Mouse (Mus musculus): ENCODE data around the gene Nudt8. TPM values are rescaled to one million over a fixed set of nuclear protein-coding genes. Genes with fewer than 3 reads are reported as not detected.
"Not testable (repeated sequence)": the region's sequence is repeated elsewhere in the genome, so short reads cannot be mapped to it uniquely, and the experiment has no call there.

Gene Nudt8
- polyA plus RNA-seq (2015; fragmentation: Nextera tagmentation; extraction: Ambion mirVana): 32.2 and 33.6 TPM in 2 replicates

GRCm38 (mm10) chr19:4000119-4000900, at the start of gene Nudt8, which contains the start of gene Gm49405:
Nudt8 (plus strand) TSS chr19:4000580.
Gm49405 (plus strand) TSS chr19:4000626.
- WGBS: under 1% methylated on average over 64 of the region's 64 CpGs
- Histone ChIP-seq H3K27me3 (replicated peaks) (no peaks in the 10 kb centered on the region), H3K4me1 (peaks cover 19% of the 10 kb centered on the region), H3K36me3 (no peaks in the 10 kb centered on the region), H3K4me3 (replicated peaks) (peak within 1 kb of the TSS; percentile 82), H3K9ac (peak within 1 kb of the TSS; percentile 73), H3K4me2 (peak within 1 kb of the TSS; percentile 84), H3K27ac (peak within 1 kb of the TSS; percentile 99), H3K9me3 (no peaks in the 10 kb centered on the region)
- ATAC-seq (ENCODE audit: insufficient read depth, low FRiP score, low read depth): peak; percentile 91

GRCm38 (mm10) chr19:3951461-3951860, 48.9 kb upstream of the Nudt8 start:
- Histone ChIP-seq H3K4me3 (replicated peaks) (no peak overlapping the region), H3K27ac (no peak overlapping the region), H3K36me3 (no peaks in the 10 kb centered on the region), H3K9ac (no peak overlapping the region), H3K4me1 (no peaks in the 10 kb centered on the region), H3K9me3 (no peaks in the 10 kb centered on the region), H3K4me2 (no peak overlapping the region), H3K27me3 (replicated peaks) (no peaks in the 10 kb centered on the region)
- ATAC-seq (ENCODE audit: insufficient read depth, low FRiP score, low read depth): no peak

GRCm38 (mm10) chr19:3952099-3952498, 48.3 kb upstream of the Nudt8 start:
- H3K27me3 ChIP-seq (replicated peaks): no peaks in the 10 kb centered on the region
- H3K4me1 ChIP-seq: no peaks in the 10 kb centered on the region
- WGBS: 57% methylated on average over 1 of the region's 1 CpGs
- no peak overlapping the region for H3K4me3 ChIP-seq (replicated peaks)
- no peak for ATAC-seq (ENCODE audit: insufficient read depth, low FRiP score, low read depth)
- no peaks in the 10 kb centered on the region for H3K9me3 ChIP-seq
- H3K4me2 ChIP-seq: no peak overlapping the region
- no peak overlapping the region for H3K9ac ChIP-seq
- H3K36me3 ChIP-seq: no peaks in the 10 kb centered on the region
- H3K27ac ChIP-seq: no peak overlapping the region

GRCm38 (mm10) chr19:3955033-3955432, 45.3 kb upstream of the Nudt8 start:
- Histone ChIP-seq H3K27me3 (replicated peaks) (no peaks in the 10 kb centered on the region), H3K4me1 (no peaks in the 10 kb centered on the region), H3K9me3 (no peaks in the 10 kb centered on the region), H3K4me3 (replicated peaks) (no peak overlapping the region), H3K36me3 (no peaks in the 10 kb centered on the region), H3K4me2 (no peak overlapping the region), H3K9ac (no peak overlapping the region), H3K27ac (no peak overlapping the region)
- no peak for ATAC-seq (ENCODE audit: insufficient read depth, low FRiP score, low read depth)
- 66% methylated on average over 3 of the region's 3 CpGs for WGBS

- no peaks in the 10 kb centered on the region for H3K9me3 ChIP-seq
- 40% methylated on average over 4 of the region's 4 CpGs for WGBS
These were observed 44.6 kb upstream of the Nudt8 start for GRCm38 (mm10) chr19:3955804-3956203.

GRCm38 (mm10) chr19:3957296-3958036, 42.9 kb upstream of the Nudt8 start:
- H3K36me3 ChIP-seq; H3K27ac ChIP-seq; H3K4me2 ChIP-seq; H3K9ac ChIP-seq; H3K4me3 ChIP-seq (replicated peaks); H3K9me3 ChIP-seq; ATAC-seq (ENCODE audit: insufficient read depth, low FRiP score, low read depth); H3K27me3 ChIP-seq (replicated peaks); H3K4me1 ChIP-seq: not testable (repeated sequence)
- WGBS: 81% methylated on average over 5 of the region's 5 CpGs

More at GRCm38 (mm10) chr19:3955804-3956203, 44.6 kb upstream of the Nudt8 start:
- Histone ChIP-seq H3K4me3 (replicated peaks) (no peak overlapping the region), H3K9ac (no peak overlapping the region), H3K27me3 (replicated peaks) (no peaks in the 10 kb centered on the region), H3K27ac (no peak overlapping the region), H3K4me1 (no peaks in the 10 kb centered on the region), H3K4me2 (no peak overlapping the region), H3K36me3 (no peaks in the 10 kb centered on the region)
- no peak for ATAC-seq (ENCODE audit: insufficient read depth, low FRiP score, low read depth)

- no peak for ATAC-seq (ENCODE audit: insufficient read depth, low FRiP score, low read depth)
- no peaks in the 10 kb centered on the region for H3K9me3 ChIP-seq
- H3K4me3 ChIP-seq (replicated peaks): no peak within 1 kb of the TSS
- no peaks in the 10 kb centered on the region for H3K36me3 ChIP-seq
- no peak within 1 kb of the TSS for H3K27ac ChIP-seq
- H3K4me1 ChIP-seq: no peaks in the 10 kb centered on the region
- no peaks in the 10 kb centered on the region for H3K27me3 ChIP-seq (replicated peaks)
- H3K9ac ChIP-seq: no peak within 1 kb of the TSS
- WGBS: 65% methylated on average over 4 of the region's 4 CpGs
- H3K4me2 ChIP-seq: no peak within 1 kb of the TSS
These were observed 41.9 kb upstream of the Nudt8 start, which contains the start of gene Aldh3b3 for GRCm38 (mm10) chr19:3958470-3958869. Aldh3b3 (plus strand) TSS chr19:3958645.

GRCm38 (mm10) chr19:3959030-3959429, 41.4 kb upstream of the Nudt8 start:
- no peak overlapping the region for H3K4me3 ChIP-seq (replicated peaks)
- H3K27me3 ChIP-seq (replicated peaks): no peaks in the 10 kb centered on the region
- H3K27ac ChIP-seq: no peak overlapping the region
- no peaks in the 10 kb centered on the region for H3K36me3 ChIP-seq
- no peaks in the 10 kb centered on the region for H3K4me1 ChIP-seq
- H3K4me2 ChIP-seq: no peak overlapping the region
- no peaks in the 10 kb centered on the region for H3K9me3 ChIP-seq
- no peak overlapping the region for H3K9ac ChIP-seq
- no peak for ATAC-seq (ENCODE audit: insufficient read depth, low FRiP score, low read depth)

GRCm38 (mm10) chr19:3960211-3960610, 40.2 kb upstream of the Nudt8 start:
- H3K9ac ChIP-seq: no peak overlapping the region
- no peaks in the 10 kb centered on the region for H3K36me3 ChIP-seq
- H3K4me1 ChIP-seq: no peaks in the 10 kb centered on the region
- no peak overlapping the region for H3K4me2 ChIP-seq
- ATAC-seq (ENCODE audit: insufficient read depth, low FRiP score, low read depth): no peak
- no peak overlapping the region for H3K27ac ChIP-seq
- WGBS: 80% methylated on average over 5 of the region's 5 CpGs
- no peak overlapping the region for H3K4me3 ChIP-seq (replicated peaks)
- H3K9me3 ChIP-seq: no peaks in the 10 kb centered on the region
- H3K27me3 ChIP-seq (replicated peaks): no peaks in the 10 kb centered on the region

GRCm38 (mm10) chr19:3961805-3962204, 38.6 kb upstream of the Nudt8 start:
- WGBS: 85% methylated on average over 6 of the region's 6 CpGs
- not testable (repeated sequence) for H3K9me3 ChIP-seq; H3K4me2 ChIP-seq; H3K9ac ChIP-seq; H3K4me3 ChIP-seq (replicated peaks); H3K27ac ChIP-seq; H3K27me3 ChIP-seq (replicated peaks); ATAC-seq (ENCODE audit: insufficient read depth, low FRiP score, low read depth); H3K36me3 ChIP-seq; H3K4me1 ChIP-seq

GRCm38 (mm10) chr19:3962469-3962868, 37.9 kb upstream of the Nudt8 start:
- Histone ChIP-seq H3K36me3 (no peaks in the 10 kb centered on the region), H3K4me3 (replicated peaks) (no peak overlapping the region), H3K27me3 (replicated peaks) (no peaks in the 10 kb centered on the region), H3K9ac (no peak overlapping the region), H3K4me2 (no peak overlapping the region), H3K27ac (no peak overlapping the region), H3K4me1 (no peaks in the 10 kb centered on the region), H3K9me3 (no peaks in the 10 kb centered on the region)
- no peak for ATAC-seq (ENCODE audit: insufficient read depth, low FRiP score, low read depth)
- 16% methylated on average over 2 of the region's 2 CpGs for WGBS

- no peak overlapping the region for H3K4me3 ChIP-seq (replicated peaks)
- no peaks in the 10 kb centered on the region for H3K4me1 ChIP-seq
- no peak for ATAC-seq (ENCODE audit: insufficient read depth, low FRiP score, low read depth)
- no peak overlapping the region for H3K4me2 ChIP-seq
- 73% methylated on average over 4 of the region's 4 CpGs for WGBS
- no peaks in the 10 kb centered on the region for H3K27me3 ChIP-seq (replicated peaks)
- no peaks in the 10 kb centered on the region for H3K36me3 ChIP-seq
- no peak overlapping the region for H3K9ac ChIP-seq
- H3K9me3 ChIP-seq: no peaks in the 10 kb centered on the region
- H3K27ac ChIP-seq: no peak overlapping the region
These were observed 36.4 kb upstream of the Nudt8 start for GRCm38 (mm10) chr19:3964030-3964429.
